Mouse (Mus musculus) megakaryocyte, embryonic 14.5 days (primary cell): ENCODE measurements at regions not wholly inside any gene's neighbourhood (a gene's known extent, or its start where the extent isn't known, plus 50 kb on each side); places are given as distances from the start of the nearest gene placed in this dataset.

ENCODE experiments used
- H3K27me3 ChIP-seq: replicated peaks from 2 replicates; pipeline ENCODE3; 2012; ENCODE audit warnings: inconsistent platforms
- H3K36me3 ChIP-seq: replicated peaks from 2 replicates; pipeline ENCODE3; 2012; ENCODE audit warnings: low read length, inconsistent platforms, mixed read lengths
- H3K4me1 ChIP-seq: 2 replicates; pipeline ENCODE4 v1.6.1; 2012; ENCODE audit warnings: inconsistent platforms
- H3K4me3 ChIP-seq: replicated peaks from 2 replicates; pipeline ENCODE3; 2012; ENCODE audit warnings: moderate library complexity, mild to moderate bottlenecking, inconsistent platforms
- H3K9me3 ChIP-seq: 2 replicates; pipeline ENCODE4 v1.6.1; 2012; ENCODE audit warnings: inconsistent platforms
- FLI1 ChIP-seq: IDR thresholded peaks from 2 replicates; pipeline ENCODE4 v1.6.1; 2012; ENCODE audit warnings: low read length, inconsistent platforms, mixed read lengths
- GATA1 ChIP-seq: IDR thresholded peaks from 3 replicates; pipeline ENCODE4 v1.6.1; 2012; ENCODE audit warnings: mixed read lengths, low read length, inconsistent platforms, borderline replicate concordance

DNA sequence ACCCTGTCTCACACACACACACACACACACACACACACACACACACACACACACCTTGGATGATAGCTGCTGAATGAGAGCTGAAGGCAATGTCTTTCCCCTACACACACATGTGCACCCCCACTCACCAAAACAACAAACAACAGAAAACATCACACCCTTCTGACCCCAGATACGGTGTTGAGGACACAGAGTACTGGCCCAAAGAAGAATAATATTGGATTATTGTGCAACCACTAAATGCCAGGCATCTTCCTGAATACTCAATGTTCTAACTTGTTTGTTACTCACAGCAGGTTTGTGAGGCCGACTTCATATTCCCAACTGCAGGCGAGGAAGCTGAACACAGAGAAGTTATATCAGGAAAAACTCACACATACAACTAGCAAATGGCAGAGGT, 360.9 kb downstream of the Lmx1a start:
- peaks cover 5% of the 10 kb centered on the region; the same call in 1 of the 2 replicates for H3K9me3 ChIP-seq
- TF ChIP-seq GATA1 = no peak
- no peak for TF ChIP-seq FLI1
- no peak overlapping the region for H3K4me3 ChIP-seq

GRCm38 (mm10) chr1:168056479-168056878, 367.4 kb downstream of the Lmx1a start:
- Histone ChIP-seq H3K4me3 (no peak overlapping the region), H3K36me3 (no peaks in the 10 kb centered on the region), H3K4me1 (no peaks in the 10 kb centered on the region), H3K9me3 (no peaks in the 10 kb centered on the region), H3K27me3 (no peaks in the 10 kb centered on the region)
- TF ChIP-seq GATA1 = no peak
- no peak for TF ChIP-seq FLI1

More for the DNA sequence above, 360.9 kb downstream of the Lmx1a start:
- H3K27me3 ChIP-seq = no peaks in the 10 kb centered on the region
- H3K36me3 ChIP-seq = no peaks in the 10 kb centered on the region
- no peaks in the 10 kb centered on the region for H3K4me1 ChIP-seq

GRCm38 (mm10) chr1:168057479-168057878, 368.4 kb downstream of the Lmx1a start:
- Histone ChIP-seq H3K27me3 (no peaks in the 10 kb centered on the region), H3K36me3 (no peaks in the 10 kb centered on the region), H3K4me1 (no peaks in the 10 kb centered on the region), H3K4me3 (no peak overlapping the region), H3K9me3 (no peaks in the 10 kb centered on the region)
- TF ChIP-seq FLI1 = no peak
- TF ChIP-seq GATA1 = no peak

DNA sequence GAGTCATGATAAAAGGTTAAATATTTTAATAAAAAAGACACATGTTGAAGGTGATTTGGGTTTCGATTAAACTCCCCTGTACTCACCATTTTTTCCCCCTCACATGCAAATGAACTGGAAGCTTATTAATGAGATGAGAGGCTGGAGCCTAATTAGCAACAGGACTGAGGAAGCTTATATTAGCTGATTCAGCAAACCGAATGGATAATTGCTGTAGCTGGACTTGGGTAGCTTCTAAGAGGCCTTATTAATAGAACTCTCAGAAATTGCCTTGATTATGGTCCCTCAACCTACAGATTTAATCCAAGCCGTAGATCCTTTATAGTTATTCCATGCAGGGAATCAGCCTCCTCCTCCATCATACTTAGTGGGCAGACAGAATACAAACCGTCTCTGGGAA, 369.7 kb downstream of the Lmx1a start:
- H3K4me1 ChIP-seq = no peaks in the 10 kb centered on the region
- H3K27me3 ChIP-seq = no peaks in the 10 kb centered on the region
- H3K4me3 ChIP-seq = no peak overlapping the region
- no peaks in the 10 kb centered on the region for H3K9me3 ChIP-seq
- no peak for TF ChIP-seq FLI1
- no peak for TF ChIP-seq GATA1
- H3K36me3 ChIP-seq = no peaks in the 10 kb centered on the region

GRCm38 (mm10) chr1:168064065-168064664, 367.9 kb downstream of the Pbx1 start:
- 0 out of 2 replicates have a peak, but pooled peaks cover 3% of the 10 kb centered on the region for H3K9me3 ChIP-seq
- no peaks in the 10 kb centered on the region for H3K27me3 ChIP-seq
- no peak overlapping the region for H3K4me3 ChIP-seq
- no peaks in the 10 kb centered on the region for H3K36me3 ChIP-seq
- TF ChIP-seq FLI1 (no peak), GATA1 (no peak)
- no peaks in the 10 kb centered on the region for H3K4me1 ChIP-seq

GRCm38 (mm10) chr1:168065598-168066041, 366.4 kb downstream of the Pbx1 start:
- TF ChIP-seq GATA1 (no peak), FLI1 (no peak)
- Histone ChIP-seq H3K9me3 (0 out of 2 replicates have a peak, but pooled peaks cover 3% of the 10 kb centered on the region), H3K27me3 (no peaks in the 10 kb centered on the region), H3K4me1 (no peaks in the 10 kb centered on the region), H3K36me3 (no peaks in the 10 kb centered on the region), H3K4me3 (no peak overlapping the region)

DNA sequence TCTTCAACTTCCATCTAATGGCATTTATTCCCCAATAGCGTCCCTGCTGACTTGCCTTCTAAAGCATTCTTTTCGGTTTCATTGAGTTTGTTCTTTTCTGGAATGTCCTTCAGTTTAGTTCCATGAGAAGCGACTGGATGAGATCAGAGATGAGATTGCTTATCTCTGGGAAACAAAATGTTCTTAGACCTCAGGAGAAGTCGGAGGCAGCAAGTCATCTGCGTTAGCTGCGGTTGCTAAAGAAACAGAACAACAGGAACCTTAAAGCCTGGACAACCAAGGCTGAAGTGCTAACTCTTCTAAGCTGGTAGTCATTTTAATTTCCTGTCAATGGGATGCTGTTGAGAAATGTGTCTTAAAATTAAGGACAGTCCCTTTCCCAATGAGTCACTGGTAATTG, 365.3 kb downstream of the Pbx1 start:
- Histone ChIP-seq H3K4me1 (no peaks in the 10 kb centered on the region), H3K36me3 (no peaks in the 10 kb centered on the region), H3K27me3 (no peaks in the 10 kb centered on the region), H3K4me3 (no peak overlapping the region), H3K9me3 (0 out of 2 replicates have a peak, but pooled peaks cover 3% of the 10 kb centered on the region)
- TF ChIP-seq GATA1 = no peak
- TF ChIP-seq FLI1 = no peak

DNA sequence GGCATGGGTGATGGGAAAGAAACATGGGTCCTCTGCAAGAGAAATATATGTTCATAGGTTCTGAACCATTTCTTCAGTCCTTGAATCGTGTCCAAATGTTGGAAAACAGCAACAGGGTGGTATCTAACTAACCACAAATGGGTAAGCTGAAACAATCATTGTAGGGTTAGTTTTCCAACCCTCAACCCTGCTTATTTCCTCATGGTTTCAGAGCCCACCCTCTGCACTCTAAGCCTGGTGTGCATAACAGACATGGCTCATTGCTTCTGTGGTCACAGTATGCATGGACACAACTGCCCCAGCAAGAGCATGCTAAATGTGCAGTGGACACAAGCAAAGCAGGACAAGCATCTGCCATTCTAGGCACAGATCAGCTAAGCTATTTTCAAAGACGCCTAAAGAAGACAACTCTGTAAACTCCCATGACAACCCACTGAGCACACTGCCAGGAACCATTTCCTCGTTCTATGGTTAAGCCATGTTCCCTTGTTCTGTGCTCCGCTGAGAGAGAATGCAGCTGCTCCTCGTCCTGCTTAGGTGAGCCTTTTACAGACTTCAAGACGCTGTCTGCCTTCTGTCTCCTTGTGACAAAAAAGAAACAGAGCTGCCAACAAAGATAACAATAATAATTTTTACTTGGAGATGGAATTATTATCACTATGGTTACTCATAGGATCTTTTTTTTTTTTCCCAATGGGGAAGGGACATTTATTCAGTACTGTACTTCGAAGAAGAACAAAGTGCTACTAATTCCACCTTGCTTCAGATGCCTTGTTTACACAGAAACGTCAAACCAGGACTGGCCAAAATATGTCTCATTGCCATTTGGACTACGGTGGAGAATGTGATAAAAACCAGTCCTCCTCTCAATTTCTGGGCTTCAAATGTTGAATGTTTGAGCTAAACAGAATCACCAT, 363.8 kb downstream of the Pbx1 start:
- TF ChIP-seq FLI1 (no peak), GATA1 (no peak)
- no peaks in the 10 kb centered on the region for H3K36me3 ChIP-seq
- no peaks in the 10 kb centered on the region for H3K27me3 ChIP-seq
- H3K4me1 ChIP-seq = no peaks in the 10 kb centered on the region
- 0 out of 2 replicates have a peak, but pooled peaks cover 3% of the 10 kb centered on the region for H3K9me3 ChIP-seq
- H3K4me3 ChIP-seq = no peak overlapping the region

DNA sequence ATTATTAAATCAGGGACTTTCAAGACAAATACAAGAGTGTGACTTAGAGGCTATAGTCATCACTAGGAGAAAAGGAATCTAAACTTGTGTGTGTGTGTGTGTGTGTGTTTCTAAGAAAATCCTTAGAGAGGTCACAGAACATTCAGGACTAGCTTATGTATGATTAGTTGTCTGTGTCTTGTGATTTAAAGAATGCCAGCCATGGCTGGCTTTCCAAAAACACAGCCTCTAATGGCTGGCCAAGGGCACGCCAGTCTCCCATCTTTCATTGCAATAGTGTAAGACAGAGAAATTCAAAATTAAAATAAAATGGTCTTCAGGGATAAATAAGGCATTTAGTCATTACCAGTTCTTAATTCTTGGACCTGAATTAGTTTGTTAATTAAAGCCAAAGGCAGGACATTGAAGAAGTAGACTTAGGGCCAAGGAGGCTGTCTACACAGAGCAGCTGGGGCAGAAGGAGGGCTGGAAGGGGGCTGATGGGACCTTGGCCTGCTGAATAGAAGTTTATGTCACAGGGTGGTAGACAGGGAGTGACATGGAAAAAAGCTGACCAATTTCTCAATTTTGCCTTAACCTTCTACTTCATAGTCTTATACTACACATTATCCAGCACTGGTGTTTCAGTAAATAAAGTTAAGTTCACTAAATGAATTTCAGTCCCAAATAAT, 363.0 kb downstream of the Pbx1 start:
- Histone ChIP-seq H3K27me3 (no peaks in the 10 kb centered on the region), H3K4me3 (no peak overlapping the region), H3K4me1 (no peaks in the 10 kb centered on the region), H3K9me3 (0 out of 2 replicates have a peak, but pooled peaks cover 3% of the 10 kb centered on the region), H3K36me3 (no peaks in the 10 kb centered on the region)
- no peak for TF ChIP-seq GATA1
- no peak for TF ChIP-seq FLI1
